Mouse (Mus musculus) naive thymus-derived CD4-positive, alpha-beta T cell, adult 2 months (primary cell): Measurements from ENCODE around the gene Epor.

Experiments used
- DNase-seq: peaks from one replicate; pipeline ENCODE4 v3.0.0-alpha.2; 2011; ENCODE audit warnings: low read depth

Epor gene

GRCm38 (mm10) chr9:21962416-21963059, 768 bp downstream of the Epor start:
- DNase-seq, result peak; percentile 62

DNA sequence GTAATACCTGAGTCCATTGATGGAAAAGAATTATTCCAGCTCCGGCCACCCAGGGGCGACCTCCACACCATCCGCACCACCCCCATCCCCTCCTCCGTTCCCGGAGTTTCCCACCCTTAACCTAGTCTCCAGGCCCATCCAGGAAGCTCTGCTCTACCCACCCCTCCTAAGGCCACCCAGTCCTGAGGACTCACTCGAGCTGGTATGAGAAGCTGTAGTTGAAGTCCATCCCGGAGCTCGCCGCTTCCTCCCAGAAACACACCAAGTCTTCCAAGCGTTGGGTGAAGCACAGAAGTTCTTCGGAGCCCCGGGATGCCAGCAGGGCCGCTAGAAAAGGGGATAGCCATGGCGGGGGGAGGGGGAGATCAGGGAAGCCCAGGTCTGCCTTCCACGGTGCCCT, 1.3 kb downstream of the Epor start:
- DNase-seq, result no peak

DNA sequence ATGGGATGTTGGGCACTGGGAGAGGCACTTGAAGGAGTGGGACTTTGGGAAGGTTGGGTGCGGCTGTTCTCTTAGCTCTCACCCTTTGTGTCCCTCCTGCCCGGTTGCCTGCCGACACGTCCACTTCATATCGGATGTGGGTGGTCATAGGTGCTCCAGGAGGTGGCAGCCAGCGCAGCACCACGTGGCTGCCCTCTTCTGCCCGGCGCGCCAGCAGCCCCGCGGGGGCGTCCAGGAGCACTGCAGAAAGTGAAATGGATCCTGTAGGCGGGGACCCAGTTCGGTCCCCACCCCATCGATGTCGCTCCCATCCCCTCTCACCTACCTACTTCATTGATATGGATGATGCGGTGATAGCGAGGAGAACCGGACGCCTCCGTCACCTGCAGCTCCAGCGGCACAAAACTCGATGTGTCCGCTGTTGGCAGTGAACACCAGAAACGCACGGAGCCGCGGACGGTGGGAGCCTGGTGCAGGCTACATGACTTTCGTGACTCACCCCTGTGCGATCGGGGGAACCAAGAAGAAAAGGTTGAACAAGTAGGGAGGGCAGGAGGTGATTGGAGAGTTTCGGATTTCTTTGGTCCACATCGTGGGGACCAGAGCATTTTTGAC, 1.8 kb downstream of the Epor start:
- peak; percentile 23 for DNase-seq

GRCm38 (mm10) chr9:21960558-21961208, 2.6 kb downstream of the Epor start:
- DNase-seq, result no peak

DNA sequence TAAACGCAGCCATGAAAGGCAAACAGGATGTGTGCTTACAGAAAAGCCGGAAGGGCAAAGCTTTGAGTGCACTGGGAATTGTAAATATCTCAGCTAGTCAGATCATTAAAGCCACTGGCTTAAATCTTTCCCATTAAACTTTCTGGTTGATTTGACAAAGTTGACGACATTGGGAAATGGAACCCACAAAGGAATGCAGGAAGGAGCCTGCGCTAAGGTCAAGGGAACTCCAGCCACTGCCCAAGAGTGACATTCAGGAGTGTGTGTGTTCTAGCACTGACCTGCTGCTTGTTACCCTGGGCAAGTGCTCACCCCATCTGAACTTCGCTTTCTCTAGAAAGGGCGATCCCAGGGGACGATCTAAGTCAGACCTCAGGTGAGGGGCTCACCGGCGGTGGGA, 3.2 kb downstream of the Epor start:
- DNase-seq, result no peak

GRCm38 (mm10) chr9:21959244-21959643, 4.1 kb downstream of the Epor start:
- DNase-seq, result no peak

DNA sequence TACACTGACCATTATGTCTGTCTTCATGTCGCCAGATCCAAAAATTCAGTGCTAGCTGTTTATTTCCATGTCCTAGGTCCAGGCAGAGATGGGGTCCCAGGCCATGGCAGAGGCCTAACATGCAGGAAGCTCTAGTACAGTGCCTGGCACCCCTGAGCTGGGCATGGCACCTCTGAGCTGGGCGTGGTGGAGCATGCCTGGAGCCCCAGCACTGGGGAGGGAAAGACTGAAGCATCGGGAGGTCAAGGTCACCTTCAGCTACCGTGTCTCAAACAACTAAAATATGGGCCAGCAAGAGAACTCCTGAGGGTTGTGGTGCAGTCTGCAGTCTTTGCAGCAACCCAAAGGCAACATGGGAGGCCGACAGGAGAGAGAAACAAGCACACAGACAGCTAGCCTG, 4.9 kb downstream of the Epor start:
- DNase-seq, result no peak

DNA sequence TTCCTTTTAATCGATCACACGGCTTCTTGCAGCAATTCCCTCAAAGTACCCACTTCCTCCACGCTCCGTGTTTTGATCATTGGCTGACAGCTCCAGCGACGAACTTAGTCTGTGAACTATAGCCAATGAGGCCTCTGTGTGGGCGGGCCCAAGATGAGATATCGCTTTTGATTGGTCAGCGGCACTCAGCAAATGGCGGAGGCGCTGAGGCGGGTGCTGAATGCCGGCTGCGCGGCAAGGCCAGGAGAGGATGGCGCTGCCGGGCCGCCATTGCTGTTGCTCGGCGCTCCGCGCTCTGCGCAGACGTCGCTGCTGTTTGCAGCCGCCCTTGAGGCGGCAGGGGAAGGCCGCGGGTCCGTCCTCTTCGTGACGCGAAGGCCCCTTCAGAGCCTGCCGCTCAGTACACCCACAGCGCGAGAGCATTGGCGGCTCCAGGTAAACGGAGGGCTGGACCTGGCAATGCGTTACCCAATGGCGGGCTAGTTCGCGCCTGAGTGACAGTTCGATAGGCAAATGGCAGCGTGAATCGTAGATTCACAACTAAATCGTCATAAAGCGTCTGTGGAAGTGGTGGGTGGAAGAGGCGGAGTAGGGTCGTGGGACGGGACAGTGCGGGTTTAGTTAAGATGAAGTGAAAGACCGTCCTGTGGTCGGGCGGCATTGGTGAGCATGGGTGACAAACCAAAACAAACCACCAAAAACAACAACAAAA, 7.6 kb downstream of the Epor start, which contains the start of gene Swsap1:
TSS of gene Swsap1 (plus strand) at position 186 of the 712 bp plus-strand sequence.
- DNase-seq, result peak; percentile 99

DNA sequence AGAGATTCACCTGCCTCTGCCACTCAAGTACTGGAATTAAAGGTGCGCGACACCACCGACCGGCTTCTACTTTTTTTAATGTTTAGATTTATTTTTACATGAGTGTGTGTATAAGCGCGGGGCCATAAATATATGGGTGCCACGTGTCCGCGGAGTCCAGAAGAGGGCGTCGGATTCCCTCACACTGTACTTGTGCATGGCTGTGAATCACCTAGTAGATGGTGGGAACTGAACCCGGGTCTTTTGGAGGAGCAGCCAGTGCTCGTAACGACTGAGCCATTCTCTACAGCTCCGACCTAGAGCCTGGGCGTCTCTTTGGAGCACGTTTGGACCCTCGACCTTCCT, 8.1 kb downstream of the Epor start:
- no peak for DNase-seq

DNA sequence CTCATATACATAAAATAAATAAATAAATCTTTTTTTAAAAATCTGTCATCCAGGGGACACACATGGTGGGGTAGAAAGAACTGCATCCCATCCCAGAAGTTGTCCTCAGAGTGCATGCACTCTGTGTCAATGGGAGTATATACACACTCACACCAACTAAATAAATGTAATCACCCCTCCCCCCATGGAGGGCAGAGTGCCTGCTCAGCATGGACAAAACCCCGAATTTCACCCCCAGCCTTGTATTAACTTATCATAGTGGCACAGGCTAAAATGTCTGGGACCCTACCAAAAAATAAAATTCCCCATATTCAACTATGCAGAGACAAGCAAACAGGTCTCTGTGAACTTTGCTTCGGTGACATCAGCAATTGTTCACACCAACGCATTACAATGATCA, 8.7 kb downstream of the Epor start:
- no peak for DNase-seq

DNA sequence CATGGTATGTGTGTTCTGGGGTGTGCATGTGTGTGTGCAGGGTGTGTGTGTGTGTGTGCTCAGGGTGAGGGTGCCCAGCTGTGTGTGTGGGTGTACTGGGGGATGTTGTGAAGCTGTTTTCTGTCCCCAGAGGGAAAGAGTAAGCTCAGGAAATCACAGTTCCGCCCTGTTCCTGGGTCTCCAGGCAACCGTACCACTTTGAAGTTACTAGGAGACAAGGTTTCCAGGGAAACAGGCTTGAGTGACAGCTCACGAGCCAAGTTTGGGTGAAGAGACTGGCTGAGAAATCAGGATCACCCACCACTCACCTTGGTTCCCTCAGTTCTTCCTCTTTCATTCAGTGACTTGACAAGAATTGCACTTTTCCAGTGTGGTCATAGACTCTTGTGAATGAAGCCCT, 9.7 kb downstream of the Epor start:
- DNase-seq, result peak; percentile 23

DNA sequence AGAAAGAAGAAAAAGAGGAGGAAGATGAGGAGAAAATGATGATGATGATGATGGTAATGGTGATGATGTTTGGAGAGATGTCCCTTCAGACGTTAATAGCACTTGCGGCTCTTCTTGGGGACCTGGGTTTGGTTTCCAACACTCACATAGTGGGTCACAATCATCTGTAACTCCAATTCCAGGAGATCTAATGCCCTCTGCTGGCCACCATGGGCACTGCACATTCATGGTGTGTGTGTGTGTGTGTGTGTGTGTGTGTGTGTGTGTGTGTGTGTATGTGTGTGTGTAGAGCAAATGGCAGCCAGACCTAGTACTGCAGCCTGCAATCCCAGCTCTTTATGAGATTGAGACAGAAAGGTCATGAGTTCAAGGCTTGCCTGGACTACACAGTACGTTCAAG, 11.3 kb downstream of the Epor start:
- DNase-seq, result peak; percentile 51

- DNase-seq, result peak; percentile 75
Measured at GRCm38 (mm10) chr9:21950322-21950721, 13.0 kb downstream of the Epor start.

DNA sequence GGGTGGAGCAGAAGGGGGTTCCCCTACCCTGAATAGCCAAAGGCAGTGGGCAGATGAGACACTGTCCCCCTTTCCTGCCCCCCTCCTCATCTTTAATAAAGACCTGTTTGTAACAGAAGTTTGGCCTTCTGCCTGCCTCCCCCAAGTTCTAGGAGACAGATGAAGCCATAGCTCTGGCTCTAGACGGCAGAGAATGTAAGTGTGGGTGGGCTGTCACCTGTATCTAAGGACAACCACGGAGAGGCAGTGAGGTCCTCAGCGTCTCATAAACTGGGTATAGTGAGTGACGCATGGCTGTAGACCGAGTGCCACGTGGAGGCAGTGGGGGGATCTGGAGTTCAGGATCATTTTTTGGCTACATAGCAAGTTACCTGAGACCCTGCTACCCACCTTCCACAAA, 14.5 kb downstream of the Epor start:
- no peak for DNase-seq

- DNase-seq, result no peak
Measured at GRCm38 (mm10) chr9:21948146-21948545, 15.2 kb downstream of the Epor start.

DNA sequence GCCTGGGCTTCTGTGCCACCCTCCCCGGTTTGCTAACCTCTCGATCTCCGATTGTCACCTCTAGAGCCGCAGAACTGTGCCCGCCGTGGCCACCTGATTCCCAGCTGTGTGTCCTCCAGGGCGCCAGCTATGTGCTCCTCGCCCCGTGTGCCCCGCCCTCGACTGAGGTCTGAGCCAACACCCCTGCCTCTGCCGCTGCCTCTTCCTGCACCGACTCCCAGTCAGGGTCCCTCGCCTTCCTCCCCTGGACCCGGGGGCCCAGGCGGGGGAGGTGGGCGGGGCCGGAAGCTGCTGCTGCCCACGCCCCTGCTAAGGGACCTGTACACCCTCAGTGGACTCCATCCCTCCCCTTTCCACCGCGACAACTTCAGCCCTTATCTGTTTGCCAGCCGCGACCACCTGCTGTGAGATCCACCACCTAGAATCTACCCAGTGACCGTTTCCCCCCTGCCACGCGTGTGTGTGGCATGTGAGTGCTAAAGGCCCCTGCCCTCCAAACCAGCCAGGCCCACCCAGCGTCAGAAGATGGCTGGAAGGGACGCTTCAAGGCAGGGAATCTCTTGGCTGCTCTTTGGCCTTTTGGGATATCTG, 15.7 kb downstream of the Epor start:
- no peak for DNase-seq

GRCm38 (mm10) chr9:21944267-21944666, 19.0 kb downstream of the Epor start:
- no peak for DNase-seq

- DNase-seq, result no peak
Measured at GRCm38 (mm10) chr9:21943638-21944037, 19.7 kb downstream of the Epor start.

GRCm38 (mm10) chr9:21943046-21943445, 20.3 kb downstream of the Epor start:
- no peak for DNase-seq

DNA sequence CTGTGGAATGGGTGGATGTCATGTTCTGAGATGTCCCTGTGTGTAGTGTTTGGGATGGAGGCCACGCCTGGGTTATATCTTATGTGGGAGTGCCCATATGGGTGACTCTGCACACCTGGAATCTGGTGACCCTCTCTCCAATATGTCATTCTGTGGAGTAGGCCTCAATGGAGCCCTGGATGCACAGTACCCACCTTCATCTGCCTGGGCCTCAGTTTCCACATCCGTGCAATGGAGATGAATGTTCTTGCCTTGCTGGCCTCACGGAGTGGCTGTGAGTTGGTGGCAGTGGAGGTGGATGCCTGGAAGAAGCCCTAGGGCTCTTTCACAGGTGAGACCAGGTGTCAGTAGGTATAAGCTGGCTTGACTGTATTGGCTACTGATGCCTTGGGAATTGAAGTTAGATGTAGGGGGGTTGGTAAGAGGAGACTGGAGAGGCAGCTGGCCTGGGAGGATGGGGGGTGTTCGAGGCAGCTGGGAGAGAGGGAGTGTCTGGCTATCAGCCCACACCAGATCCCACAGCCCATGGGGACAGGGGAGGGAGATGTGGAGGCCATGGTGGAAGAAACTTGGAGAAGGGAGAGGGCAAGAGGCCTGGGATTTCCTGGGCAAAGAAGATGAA, 25.0 kb downstream of the Epor start:
- DNase-seq, result no peak

- no peak for DNase-seq
Measured at GRCm38 (mm10) chr9:21937711-21938175, 25.6 kb downstream of the Epor start.
